Mouse (Mus musculus) embryonic facial prominence, embryonic 12.5 days (tissue): Measurements from ENCODE around the gene Slc25a41. TPM values are rescaled to one million over a fixed set of nuclear protein-coding genes. Genes with fewer than 3 reads are reported as not detected.

Experiments
- ATAC-seq: fragments of 200-750 bp; cut with Nextera tagmentation; 2 replicates; pipeline ENCODE4 v1.8.0; 2017; ENCODE audit not compliant: insufficient number of reproducible peaks, insufficient read depth, low FRiP score, low TSS enrichment
- H3K27ac ChIP-seq: fragments of 300-500 bp; sonication (generic); 2 replicates; pipeline ENCODE4 v1.5.1; 2016; ENCODE audit warnings: mild to moderate bottlenecking
- H3K27me3 ChIP-seq: fragments of 300-500 bp; sonication (generic); 2 replicates; pipeline ENCODE4 v1.6.1; 2016; ENCODE audit warnings: mild to moderate bottlenecking, moderate library complexity
- H3K36me3 ChIP-seq: fragments of 300-500 bp; sonication (generic); 2 replicates; pipeline ENCODE4 v1.6.1; 2016; ENCODE audit warnings: mild to moderate bottlenecking
- H3K4me1 ChIP-seq: fragments of 300-500 bp; sonication (generic); 2 replicates; pipeline ENCODE4 v1.6.1; 2016
- H3K4me2 ChIP-seq: fragments of 300-500 bp; sonication (generic); replicated peaks from 2 replicates; pipeline ENCODE4 v1.6.1; 2016; ENCODE audit warnings: mild to moderate bottlenecking, moderate library complexity
- H3K4me3 ChIP-seq: fragments of 300-500 bp; sonication (generic); 2 replicates; pipeline ENCODE4 v1.5.1; 2016; ENCODE audit warnings: mild to moderate bottlenecking
- H3K9ac ChIP-seq: fragments of 300-500 bp; sonication (generic); 2 replicates; pipeline ENCODE4 v1.6.1; 2016; ENCODE audit warnings: mild to moderate bottlenecking, moderate library complexity
- H3K9me3 ChIP-seq: fragments of 300-500 bp; sonication (generic); 2 replicates; pipeline ENCODE4 v1.6.1; 2016; ENCODE audit warnings: mild to moderate bottlenecking, moderate library complexity
- WGBS: fragments of 180-500 bp; shearing (Covaris S2); methylation state at CpG from one replicate; pipeline ENCODE4 v1.1.7; 2016; 5-methylcytosine and 5-hydroxymethylcytosine counted together
- polyA plus RNA-seq: library from polyadenylated mRNA; unstranded; fragments of >200 nt; fragmentation: Nextera tagmentation; extraction: Ambion mirVana; gene quantifications from 2 replicates; pipeline ENCODE4 v1.2.1, GENCODE M21; 2016

Gene Slc25a41
- polyA plus RNA-seq, 1 experiment from 2014 or later, result 0.13 TPM

DNA sequence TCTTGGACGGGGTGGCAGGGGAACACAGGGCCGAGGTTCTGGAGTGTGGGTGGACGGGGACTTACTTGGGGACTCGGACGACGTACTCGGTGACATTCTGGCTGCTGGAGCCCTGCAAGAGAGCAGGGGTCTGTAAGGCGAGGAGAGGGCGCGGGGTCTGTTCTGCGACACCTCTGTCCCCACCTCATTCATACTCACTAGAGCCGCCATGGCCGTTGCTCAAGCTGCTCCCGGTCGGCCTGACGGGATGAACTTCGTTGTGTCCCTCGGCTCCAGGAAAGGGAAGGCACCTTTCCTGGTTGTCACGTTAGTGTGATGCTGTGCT lies 30.6 kb downstream of the Slc25a41 start:
- ATAC-seq, result 0 out of 2 replicates have a peak, but pooled peaks have one; percentile 29
- no peaks in the 10 kb centered on the region for H3K9me3 ChIP-seq
- H3K4me2 ChIP-seq, result peak overlapping the region; percentile 88
- peaks cover 16% of the 10 kb centered on the region; the same call in 1 of the 2 replicates for H3K4me1 ChIP-seq
- peak overlapping the region; percentile 42; the same call in 1 of the 2 replicates for H3K27ac ChIP-seq
- H3K27me3 ChIP-seq, result no peaks in the 10 kb centered on the region
- peak overlapping the region; percentile 82 for H3K4me3 ChIP-seq
- H3K9ac ChIP-seq, result peak overlapping the region; percentile 84
- WGBS, result 1% methylated on average over 19 of the region's 19 CpGs
- H3K36me3 ChIP-seq, result peaks cover 27% of the 10 kb centered on the region

DNA sequence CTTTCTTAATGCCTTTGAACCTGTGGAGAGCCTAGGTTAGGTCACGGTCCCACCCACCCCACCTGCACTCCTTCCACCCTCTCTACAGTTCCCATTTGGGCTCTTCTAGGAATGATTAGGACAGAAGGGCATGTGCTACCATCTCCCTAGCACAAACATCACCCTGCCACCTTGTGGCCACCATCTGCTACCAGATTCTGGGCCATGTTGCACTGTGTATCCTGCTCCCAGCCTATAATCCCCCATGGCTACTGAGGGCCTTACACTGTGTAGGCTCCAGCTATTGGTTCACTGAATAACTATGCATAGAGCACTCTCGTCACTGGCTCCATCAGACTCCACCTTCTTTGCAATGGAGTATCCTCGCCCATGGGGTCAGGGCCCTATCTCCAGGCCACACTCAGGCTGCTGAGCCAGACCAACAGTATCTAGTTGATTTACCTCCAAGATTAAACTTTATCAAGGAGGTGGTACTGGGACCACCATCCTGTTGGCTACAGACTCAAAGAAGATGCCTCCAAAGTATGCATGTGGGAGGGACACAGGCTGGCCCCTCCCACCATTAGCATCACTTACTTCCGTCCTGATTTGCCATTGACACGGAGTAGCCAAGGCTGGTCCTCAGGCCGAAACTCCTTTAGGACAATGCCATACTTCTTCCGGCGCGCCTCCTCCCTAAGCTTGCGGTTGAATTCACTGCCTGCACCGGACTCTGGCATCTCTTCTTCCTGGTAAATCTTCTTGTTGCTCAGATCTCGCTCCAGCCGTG lies 34.1 kb downstream of the Slc25a41 start:
- Histone ChIP-seq H3K27me3 (no peaks in the 10 kb centered on the region), H3K9ac (no peak overlapping the region), H3K4me1 (peaks cover 13% of the 10 kb centered on the region; the same call in 1 of the 2 replicates), H3K36me3 (peaks cover 63% of the 10 kb centered on the region), H3K27ac (no peak overlapping the region), H3K4me3 (no peak overlapping the region), H3K9me3 (no peaks in the 10 kb centered on the region), H3K4me2 (no peak overlapping the region)
- no peak for ATAC-seq
- WGBS, result 92% methylated on average over 13 of the region's 13 CpGs

DNA sequence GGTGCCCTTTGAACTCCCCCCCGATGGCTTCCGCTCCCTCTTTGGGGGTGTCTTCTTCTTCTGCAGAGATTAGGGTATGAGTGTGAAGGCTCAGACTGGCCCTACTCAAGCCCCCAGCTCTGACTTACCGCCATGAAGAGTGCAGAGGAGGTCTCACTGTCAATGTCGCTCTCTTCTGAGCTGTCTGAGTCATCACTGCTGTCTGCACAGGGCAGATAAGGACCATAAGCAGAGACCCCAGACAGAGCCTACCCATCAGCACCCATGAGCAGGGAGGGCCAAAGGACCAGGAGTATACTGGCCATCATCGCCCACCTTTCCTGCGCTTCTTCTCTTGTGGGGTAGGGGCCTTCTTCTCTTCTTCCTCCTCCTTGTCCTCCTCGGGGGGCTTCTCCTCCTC lies 37.5 kb downstream of the Slc25a41 start:
- Histone ChIP-seq H3K4me1 (no peaks in the 10 kb centered on the region), H3K27me3 (no peaks in the 10 kb centered on the region), H3K36me3 (peaks cover 71% of the 10 kb centered on the region), H3K9ac (no peak overlapping the region), H3K27ac (no peak overlapping the region), H3K4me2 (no peak overlapping the region), H3K4me3 (no peak overlapping the region), H3K9me3 (no peaks in the 10 kb centered on the region)
- 93% methylated on average over 7 of the region's 7 CpGs for WGBS
- no peak for ATAC-seq

DNA sequence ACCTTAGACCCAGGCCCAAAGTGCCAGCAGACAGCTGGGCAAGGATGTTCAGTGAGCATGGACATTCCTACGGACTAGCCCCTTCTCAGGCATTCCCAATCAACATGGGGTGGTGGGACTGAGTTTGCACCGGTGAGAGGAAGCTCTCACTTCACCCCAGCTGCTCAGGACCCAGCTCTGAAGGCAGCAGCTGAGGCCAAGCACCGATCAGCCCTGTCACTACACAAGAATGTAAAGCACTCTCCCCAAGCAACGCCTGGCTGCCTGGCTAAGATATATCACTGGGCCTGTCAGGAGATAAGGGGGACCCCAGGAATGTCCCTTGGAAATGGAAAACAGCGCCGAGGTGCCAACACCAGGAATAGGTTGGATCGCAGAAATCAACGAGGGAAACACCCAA lies 40.2 kb downstream of the Slc25a41 start:
- peaks cover 55% of the 10 kb centered on the region for H3K36me3 ChIP-seq
- H3K9me3 ChIP-seq, result no peaks in the 10 kb centered on the region
- H3K4me1 ChIP-seq, result peaks cover 8% of the 10 kb centered on the region
- no peaks in the 10 kb centered on the region for H3K27me3 ChIP-seq
- 74% methylated on average over 8 of the region's 8 CpGs for WGBS
- ATAC-seq, result no peak
- H3K4me3 ChIP-seq, result no peak overlapping the region
- H3K27ac ChIP-seq, result no peak overlapping the region
- H3K9ac ChIP-seq, result no peak overlapping the region
- H3K4me2 ChIP-seq, result no peak overlapping the region

DNA sequence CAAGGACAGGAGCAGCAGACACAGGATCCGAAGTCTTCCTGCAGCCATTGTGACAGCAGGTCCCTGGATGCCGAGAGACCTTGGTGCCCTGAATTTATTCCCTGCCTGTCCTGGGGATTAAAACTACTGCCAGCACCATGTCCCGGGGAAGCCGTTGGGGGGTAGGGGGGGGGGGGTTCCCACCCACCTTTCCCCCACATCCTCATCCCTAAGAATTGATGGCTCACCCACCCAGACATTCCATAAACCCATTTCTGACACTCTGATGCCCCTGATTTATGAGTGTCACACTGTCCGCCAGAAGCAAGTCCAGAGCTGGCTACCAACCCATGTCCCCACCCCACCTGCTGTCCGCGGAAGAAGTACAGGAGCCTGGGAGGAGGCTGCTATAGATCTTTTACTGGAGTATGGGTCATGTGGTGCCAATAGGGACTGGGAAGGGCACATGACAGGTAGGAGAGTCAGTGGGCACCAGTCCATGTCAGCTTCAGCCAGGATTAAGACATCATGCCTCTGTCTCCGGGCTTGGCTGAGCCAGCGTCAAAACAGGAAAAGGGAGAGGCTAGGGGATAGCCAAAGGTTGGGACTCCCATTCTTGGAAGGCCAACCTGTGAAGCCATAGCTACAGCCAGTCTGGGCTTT lies 41.4 kb downstream of the Slc25a41 start, which contains the start of gene Pspn:
TSS of gene Pspn (minus strand) at position 51 of the 642 bp plus-strand sequence.
- Histone ChIP-seq H3K4me2 (no peak within 1 kb of the TSS), H3K27me3 (no peaks in the 10 kb centered on the region), H3K27ac (no peak within 1 kb of the TSS; the same call in 1 of the 2 replicates), H3K9ac (no peak within 1 kb of the TSS), H3K4me1 (peaks cover 8% of the 10 kb centered on the region), H3K4me3 (no peak within 1 kb of the TSS), H3K36me3 (peaks cover 52% of the 10 kb centered on the region), H3K9me3 (no peaks in the 10 kb centered on the region)
- WGBS, result 88% methylated on average over 9 of the region's 9 CpGs
- no peak for ATAC-seq

DNA sequence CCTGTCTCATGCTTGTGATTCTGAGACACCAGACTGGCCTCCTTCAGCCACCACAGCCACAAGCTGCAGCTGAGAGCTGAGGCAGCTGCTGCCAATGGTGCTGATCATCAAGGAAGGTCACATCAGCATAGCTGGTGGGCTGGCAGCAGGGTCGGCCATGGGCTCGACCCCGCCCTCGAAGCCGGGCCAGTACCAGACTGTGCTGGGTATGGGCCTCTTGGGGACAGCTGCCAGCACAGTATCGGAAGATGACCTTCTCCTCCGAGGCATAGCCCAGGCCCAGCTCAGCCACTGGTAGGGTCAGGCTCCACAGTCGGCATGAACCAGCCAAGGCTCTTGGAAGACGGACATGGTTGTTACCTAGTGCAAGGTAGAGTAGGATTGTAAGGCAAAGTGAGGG lies 42.0 kb downstream of the Slc25a41 start:
- H3K9ac ChIP-seq, result no peak overlapping the region
- no peak overlapping the region for H3K4me2 ChIP-seq
- H3K4me3 ChIP-seq, result no peak overlapping the region
- H3K27me3 ChIP-seq, result no peaks in the 10 kb centered on the region
- WGBS, result 91% methylated on average over 9 of the region's 9 CpGs
- peaks cover 8% of the 10 kb centered on the region for H3K4me1 ChIP-seq
- ATAC-seq, result no peak
- H3K27ac ChIP-seq, result no peak overlapping the region
- peaks cover 52% of the 10 kb centered on the region for H3K36me3 ChIP-seq
- no peaks in the 10 kb centered on the region for H3K9me3 ChIP-seq

DNA sequence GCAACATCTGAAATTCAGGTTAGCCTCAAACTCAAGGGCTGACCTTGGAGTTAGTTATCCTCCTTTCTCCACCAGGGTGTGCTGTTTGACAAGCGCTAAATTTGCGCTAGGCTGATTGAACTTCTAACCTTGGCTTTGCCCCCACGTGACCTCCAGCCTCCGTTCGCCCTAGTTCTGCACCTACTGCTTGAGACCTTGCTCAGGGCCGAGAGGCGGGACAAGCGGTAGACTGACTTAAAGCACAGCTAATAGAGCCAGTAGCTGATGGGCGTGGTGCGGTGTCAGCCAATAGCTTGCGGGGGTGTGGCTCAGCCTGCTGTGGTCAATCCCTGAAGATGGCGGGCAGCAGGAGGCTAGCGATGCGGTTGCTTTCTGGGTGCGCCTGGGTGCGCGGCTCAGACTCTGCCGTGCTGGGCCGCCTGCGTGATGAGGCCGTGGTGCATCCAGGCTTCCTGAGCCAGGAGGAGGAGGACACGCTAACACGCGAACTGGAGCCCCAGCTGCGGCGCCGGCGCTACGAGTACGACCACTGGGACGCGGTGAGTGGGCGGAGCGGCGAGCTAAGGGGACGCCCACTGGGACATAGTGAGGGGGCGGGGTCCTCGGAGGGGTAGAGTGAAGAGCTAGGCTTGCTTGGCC lies 44.3 kb downstream of the Slc25a41 start, which contains the start of gene Alkbh7:
TSS of gene Alkbh7 (plus strand) at position 311 of the 639 bp plus-strand sequence.
- Histone ChIP-seq H3K36me3 (peaks cover 53% of the 10 kb centered on the region), H3K4me3 (peak within 1 kb of the TSS; percentile 70), H3K4me1 (peaks cover 8% of the 10 kb centered on the region), H3K27me3 (no peaks in the 10 kb centered on the region), H3K27ac (peak within 1 kb of the TSS; percentile 70), H3K9ac (peak within 1 kb of the TSS; percentile 49), H3K4me2 (peak within 1 kb of the TSS; percentile 69), H3K9me3 (no peaks in the 10 kb centered on the region)
- peak; percentile 97 for ATAC-seq
- under 1% methylated on average over 38 of the region's 38 CpGs for WGBS

DNA sequence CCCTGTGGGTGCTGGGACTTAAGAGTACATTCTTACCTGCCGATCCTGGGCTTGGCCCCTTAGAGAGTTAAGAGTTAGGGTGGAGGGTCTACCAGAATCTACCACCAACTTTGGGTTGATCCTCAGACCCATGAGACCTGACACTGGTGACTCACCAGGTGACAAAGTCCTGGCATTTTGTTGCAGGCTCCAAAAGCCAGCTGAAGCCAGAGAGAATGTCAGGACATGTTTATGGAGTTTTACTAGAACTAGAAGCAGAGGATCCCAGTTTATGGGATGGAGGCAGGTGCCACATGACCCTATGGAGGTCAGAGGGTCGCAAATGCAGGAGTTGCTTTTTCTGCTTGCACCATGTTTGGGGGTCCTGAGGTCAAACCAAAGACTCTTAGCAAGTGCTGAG lies 44.9 kb downstream of the Slc25a41 start:
- Histone ChIP-seq H3K4me2 (peak overlapping the region; percentile 69), H3K4me3 (no peak overlapping the region)
- WGBS, result 79% methylated on average over 2 of the region's 2 CpGs

DNA sequence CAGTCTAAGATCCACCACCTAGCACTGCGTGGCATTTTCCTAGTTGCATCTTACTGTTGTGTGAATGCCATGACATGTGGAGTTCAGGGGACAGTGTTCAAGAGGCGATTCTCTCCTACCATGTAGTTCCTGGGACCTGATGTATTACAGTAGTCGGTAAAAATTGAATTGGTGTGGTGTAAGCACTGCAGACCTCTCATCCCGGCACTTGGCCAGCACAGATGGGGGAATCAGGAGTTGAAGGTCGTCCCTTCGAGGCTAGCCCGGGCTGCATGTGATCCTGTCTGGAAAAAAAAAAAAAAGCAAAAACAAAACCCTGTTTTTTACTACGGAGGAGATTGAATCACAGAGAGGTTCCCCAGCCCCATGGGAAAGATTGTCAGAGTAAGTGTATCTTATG lies 46.4 kb downstream of the Slc25a41 start:
- WGBS, result 92% methylated on average over 8 of the region's 8 CpGs
- H3K9ac ChIP-seq, result no peak overlapping the region
- H3K27me3 ChIP-seq, result no peaks in the 10 kb centered on the region
- no peak overlapping the region for H3K4me3 ChIP-seq
- no peak overlapping the region for H3K27ac ChIP-seq
- no peak overlapping the region for H3K4me2 ChIP-seq
- H3K36me3 ChIP-seq, result peaks cover 56% of the 10 kb centered on the region
- H3K9me3 ChIP-seq, result no peaks in the 10 kb centered on the region
- ATAC-seq, result no peak
- H3K4me1 ChIP-seq, result peaks cover 14% of the 10 kb centered on the region

More for the DNA sequence above, 44.9 kb downstream of the Slc25a41 start:
- Histone ChIP-seq H3K9me3 (no peaks in the 10 kb centered on the region), H3K27me3 (no peaks in the 10 kb centered on the region), H3K27ac (no peak overlapping the region), H3K36me3 (peaks cover 56% of the 10 kb centered on the region), H3K9ac (no peak overlapping the region), H3K4me1 (peaks cover 8% of the 10 kb centered on the region)
- ATAC-seq, result no peak

DNA sequence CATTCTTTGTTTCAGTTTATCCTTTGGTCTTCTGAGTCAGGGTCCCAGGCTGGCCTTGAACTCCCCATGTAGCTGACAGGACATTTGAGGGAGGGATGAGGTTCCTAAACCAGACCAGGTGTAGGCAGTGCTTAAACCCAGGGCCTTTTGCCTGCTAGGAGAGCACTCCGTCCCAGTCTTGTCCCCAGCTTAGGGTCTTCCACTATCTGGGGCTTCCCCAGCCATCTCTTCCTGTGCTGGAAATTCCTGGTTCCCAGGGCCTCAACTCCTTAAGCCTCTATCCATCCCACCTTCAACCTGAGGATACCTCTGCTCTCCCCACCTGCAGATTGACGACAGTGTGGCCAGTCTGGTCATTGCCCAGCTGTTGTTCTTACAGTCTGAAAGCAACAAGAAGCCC lies 50.5 kb downstream of the Slc25a41 start:
- H3K27me3 ChIP-seq, result no peaks in the 10 kb centered on the region
- no peak overlapping the region; the same call in 1 of the 2 replicates for H3K27ac ChIP-seq
- no peak for ATAC-seq
- H3K36me3 ChIP-seq, result peaks cover 37% of the 10 kb centered on the region
- WGBS, result 87% methylated on average over 2 of the region's 2 CpGs
- peak overlapping the region; percentile 68 for H3K4me2 ChIP-seq
- H3K9ac ChIP-seq, result peak overlapping the region; percentile 77
- no peaks in the 10 kb centered on the region for H3K9me3 ChIP-seq
- H3K4me3 ChIP-seq, result peak overlapping the region; percentile 88
- peaks cover 6% of the 10 kb centered on the region for H3K4me1 ChIP-seq

DNA sequence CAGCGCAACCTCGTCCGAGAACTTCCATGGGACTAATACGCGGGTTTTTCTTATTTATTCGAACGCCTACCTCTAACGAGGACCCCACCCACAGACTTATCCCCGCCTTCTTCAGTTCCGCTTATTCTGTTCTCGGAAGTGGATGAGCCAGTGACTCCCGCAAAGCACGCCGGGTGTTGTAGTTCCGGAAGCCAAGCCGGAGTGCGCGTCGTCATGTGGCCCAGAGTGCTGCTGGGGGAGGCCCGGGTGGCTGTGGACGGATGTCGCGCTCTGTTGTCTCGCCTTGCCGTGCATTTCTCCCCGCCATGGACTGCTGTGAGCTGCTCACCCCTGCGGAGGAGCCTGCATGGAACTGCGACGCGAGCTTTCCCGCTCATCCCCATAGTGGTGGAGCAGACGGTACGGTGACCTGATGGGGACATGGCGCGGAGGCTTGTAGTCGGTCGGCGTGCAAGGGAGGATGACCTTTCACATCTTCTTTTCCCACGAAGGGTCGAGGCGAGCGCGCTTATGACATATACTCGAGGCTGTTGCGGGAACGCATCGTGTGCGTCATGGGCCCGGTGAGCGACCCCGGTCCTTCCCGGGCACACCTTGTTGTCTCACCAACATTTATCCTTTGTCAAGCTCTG lies 51.2 kb downstream of the Slc25a41 start, which contains the start of gene Clpp:
TSS of gene Clpp (plus strand) at position 191 of the 632 bp plus-strand sequence.
- Histone ChIP-seq H3K4me1 (peaks cover 6% of the 10 kb centered on the region), H3K4me2 (peak within 1 kb of the TSS; percentile 68), H3K9me3 (no peaks in the 10 kb centered on the region), H3K27ac (peak within 1 kb of the TSS; percentile 72), H3K4me3 (peak within 1 kb of the TSS; percentile 88), H3K36me3 (peaks cover 33% of the 10 kb centered on the region), H3K27me3 (no peaks in the 10 kb centered on the region), H3K9ac (peak within 1 kb of the TSS; percentile 77)
- under 1% methylated on average over 52 of the region's 52 CpGs for WGBS
- peak; percentile 94 for ATAC-seq
